Mouse (Mus musculus): ENCODE data around the gene Slc29a1. TPM values are rescaled to one million over a fixed set of nuclear protein-coding genes. Genes with fewer than 3 reads are reported as not detected.

Gene Slc29a1
- polyA plus RNA-seq, 1 experiment = 72.2 TPM

GRCm38 (mm10) chr17:45618941-45619385 is 19.6 kb upstream of the Slc29a1 start:
- DNase-seq = no peak
- WGBS = 45% methylated on average over 8 of the region's 8 CpGs
- Histone ChIP-seq H3K4me1 (ENCODE audit: control insufficient read depth, insufficient read depth, low read length) (no peaks in the 10 kb centered on the region), H3K27ac (ENCODE audit: insufficient read depth, low read length) (no peak overlapping the region), H3K27me3 (ENCODE audit: control insufficient read depth, insufficient read depth, low read length) (no peaks in the 10 kb centered on the region), H3K4me3 (replicated peaks; ENCODE audit: insufficient read depth, low read depth, low read length) (no peak overlapping the region)
- TF ChIP-seq POLR2A (IDR thresholded peaks at IDR 0.05; ENCODE audit: borderline replicate concordance, insufficient read depth, low read length) = no peak
- no peak for TF ChIP-seq CTCF (IDR thresholded peaks at IDR 0.05; ENCODE audit: borderline replicate concordance, insufficient read depth, low read depth, low read length)

GRCm38 (mm10) chr17:45617655-45618054 is 18.2 kb upstream of the Slc29a1 start:
- H3K27me3 ChIP-seq (ENCODE audit: control insufficient read depth, insufficient read depth, low read length) = no peaks in the 10 kb centered on the region
- no peaks in the 10 kb centered on the region for H3K4me1 ChIP-seq (ENCODE audit: control insufficient read depth, insufficient read depth, low read length)
- TF ChIP-seq CTCF (IDR thresholded peaks at IDR 0.05; ENCODE audit: borderline replicate concordance, insufficient read depth, low read depth, low read length) (no peak), POLR2A (IDR thresholded peaks at IDR 0.05; ENCODE audit: borderline replicate concordance, insufficient read depth, low read length) (no peak)
- no peak overlapping the region for H3K27ac ChIP-seq (ENCODE audit: insufficient read depth, low read length)
- WGBS = 92% methylated on average over 6 of the region's 6 CpGs
- H3K4me3 ChIP-seq (replicated peaks; ENCODE audit: insufficient read depth, low read depth, low read length) = no peak overlapping the region
- DNase-seq = no peak

- DNase-seq = no peak
- 84% methylated on average over 3 of the region's 3 CpGs for WGBS
- TF ChIP-seq CTCF (IDR thresholded peaks at IDR 0.05; ENCODE audit: borderline replicate concordance, insufficient read depth, low read depth, low read length) = no peak
- no peak for TF ChIP-seq POLR2A (IDR thresholded peaks at IDR 0.05; ENCODE audit: borderline replicate concordance, insufficient read depth, low read length)
Observed at GRCm38 (mm10) chr17:45616679-45617078, 17.3 kb upstream of the Slc29a1 start.

GRCm38 (mm10) chr17:45616046-45616650 is 16.7 kb upstream of the Slc29a1 start:
- WGBS = 63% methylated on average over 4 of the region's 4 CpGs

More at GRCm38 (mm10) chr17:45616679-45617078, 17.3 kb upstream of the Slc29a1 start:
- no peaks in the 10 kb centered on the region for H3K27me3 ChIP-seq (ENCODE audit: control insufficient read depth, insufficient read depth, low read length)
- no peak overlapping the region for H3K4me3 ChIP-seq (replicated peaks; ENCODE audit: insufficient read depth, low read depth, low read length)
- H3K27ac ChIP-seq (ENCODE audit: insufficient read depth, low read length) = no peak overlapping the region
- H3K4me1 ChIP-seq (ENCODE audit: control insufficient read depth, insufficient read depth, low read length) = no peaks in the 10 kb centered on the region

GRCm38 (mm10) chr17:45612921-45613320 is 13.5 kb upstream of the Slc29a1 start:
- 90% methylated on average over 7 of the region's 7 CpGs for WGBS
- TF ChIP-seq CTCF (IDR thresholded peaks at IDR 0.05; ENCODE audit: borderline replicate concordance, insufficient read depth, low read depth, low read length) (no peak), POLR2A (IDR thresholded peaks at IDR 0.05; ENCODE audit: borderline replicate concordance, insufficient read depth, low read length) (no peak)
- no peaks in the 10 kb centered on the region for H3K27me3 ChIP-seq (ENCODE audit: control insufficient read depth, insufficient read depth, low read length)
- H3K27ac ChIP-seq (ENCODE audit: insufficient read depth, low read length) = no peak overlapping the region
- H3K4me3 ChIP-seq (replicated peaks; ENCODE audit: insufficient read depth, low read depth, low read length) = no peak overlapping the region
- no peaks in the 10 kb centered on the region for H3K4me1 ChIP-seq (ENCODE audit: control insufficient read depth, insufficient read depth, low read length)
- DNase-seq = no peak

More at GRCm38 (mm10) chr17:45616046-45616650, 16.7 kb upstream of the Slc29a1 start:
- no peaks in the 10 kb centered on the region for H3K4me1 ChIP-seq (ENCODE audit: control insufficient read depth, insufficient read depth, low read length)
- no peaks in the 10 kb centered on the region for H3K27me3 ChIP-seq (ENCODE audit: control insufficient read depth, insufficient read depth, low read length)
- no peak overlapping the region for H3K4me3 ChIP-seq (replicated peaks; ENCODE audit: insufficient read depth, low read depth, low read length)
- H3K27ac ChIP-seq (ENCODE audit: insufficient read depth, low read length) = no peak overlapping the region
- no peak for DNase-seq
- TF ChIP-seq POLR2A (IDR thresholded peaks at IDR 0.05; ENCODE audit: borderline replicate concordance, insufficient read depth, low read length) (no peak), CTCF (IDR thresholded peaks at IDR 0.05; ENCODE audit: borderline replicate concordance, insufficient read depth, low read depth, low read length) (no peak)

- Histone ChIP-seq H3K27ac (ENCODE audit: insufficient read depth, low read length) (no peak overlapping the region), H3K4me1 (ENCODE audit: control insufficient read depth, insufficient read depth, low read length) (no peaks in the 10 kb centered on the region), H3K27me3 (ENCODE audit: control insufficient read depth, insufficient read depth, low read length) (no peaks in the 10 kb centered on the region), H3K4me3 (replicated peaks; ENCODE audit: insufficient read depth, low read depth, low read length) (no peak overlapping the region)
- WGBS = 85% methylated on average over 8 of the region's 8 CpGs
- TF ChIP-seq CTCF (IDR thresholded peaks at IDR 0.05; ENCODE audit: borderline replicate concordance, insufficient read depth, low read depth, low read length) = no peak
- TF ChIP-seq POLR2A (IDR thresholded peaks at IDR 0.05; ENCODE audit: borderline replicate concordance, insufficient read depth, low read length) = no peak
- DNase-seq = no peak
Observed at GRCm38 (mm10) chr17:45612008-45612407, 12.6 kb upstream of the Slc29a1 start.

- DNase-seq = no peak
- Histone ChIP-seq H3K4me3 (replicated peaks; ENCODE audit: insufficient read depth, low read depth, low read length) (no peak overlapping the region), H3K4me1 (ENCODE audit: control insufficient read depth, insufficient read depth, low read length) (no peaks in the 10 kb centered on the region), H3K27me3 (ENCODE audit: control insufficient read depth, insufficient read depth, low read length) (no peaks in the 10 kb centered on the region), H3K27ac (ENCODE audit: insufficient read depth, low read length) (no peak overlapping the region)
- WGBS = 28% methylated on average over 5 of the region's 5 CpGs
- TF ChIP-seq CTCF (IDR thresholded peaks at IDR 0.05; ENCODE audit: borderline replicate concordance, insufficient read depth, low read depth, low read length) (no peak), POLR2A (IDR thresholded peaks at IDR 0.05; ENCODE audit: borderline replicate concordance, insufficient read depth, low read length) (no peak)
Observed at GRCm38 (mm10) chr17:45610144-45610866, 10.9 kb upstream of the Slc29a1 start.

GRCm38 (mm10) chr17:45608396-45608795 is 9.0 kb upstream of the Slc29a1 start:
- no peak for DNase-seq
- Histone ChIP-seq H3K4me1 (ENCODE audit: control insufficient read depth, insufficient read depth, low read length) (no peaks in the 10 kb centered on the region), H3K27me3 (ENCODE audit: control insufficient read depth, insufficient read depth, low read length) (no peaks in the 10 kb centered on the region), H3K4me3 (replicated peaks; ENCODE audit: insufficient read depth, low read depth, low read length) (no peak overlapping the region), H3K27ac (ENCODE audit: insufficient read depth, low read length) (no peak overlapping the region)
- TF ChIP-seq CTCF (IDR thresholded peaks at IDR 0.05; ENCODE audit: borderline replicate concordance, insufficient read depth, low read depth, low read length) (no peak), POLR2A (IDR thresholded peaks at IDR 0.05; ENCODE audit: borderline replicate concordance, insufficient read depth, low read length) (no peak)
- WGBS = 93% methylated on average over 4 of the region's 4 CpGs
